Mouse (Mus musculus) heart, embryonic 15.5 days (tissue): ENCODE data around the gene Rnpep. TPM values are rescaled to one million over a fixed set of nuclear protein-coding genes. Genes with fewer than 3 reads are reported as not detected.
A peak's percentile ranks its signal among the peaks of the same experiment; 100 is the strongest.
"Not testable (repeated sequence)": the region's sequence is repeated elsewhere in the genome, so short reads cannot be mapped to it uniquely, and the experiment has no call there.

Source experiments
- ATAC-seq: fragments of 200-750 bp; cut with Nextera tagmentation; replicated peaks from 2 replicates; pipeline ENCODE4 v1.8.0; 2017; ENCODE audit warnings: low read depth, moderate TSS enrichment; ENCODE audit not compliant: insufficient number of reproducible peaks, insufficient read depth, low FRiP score
- H3K27ac ChIP-seq: fragments of 300-500 bp; sonication (generic); 2 replicates; pipeline ENCODE4 v1.5.1; 2015; ENCODE audit warnings: mild to moderate bottlenecking, inconsistent platforms
- H3K27me3 ChIP-seq: fragments of 300-500 bp; sonication (generic); 2 replicates; pipeline ENCODE4 v1.6.1; 2015; ENCODE audit warnings: inconsistent platforms
- H3K36me3 ChIP-seq: fragments of 300-500 bp; sonication (generic); 2 replicates; pipeline ENCODE4 v1.6.1; 2015; ENCODE audit warnings: mild to moderate bottlenecking, inconsistent platforms
- H3K4me1 ChIP-seq: fragments of 300-500 bp; sonication (generic); replicated peaks from 2 replicates; pipeline ENCODE4 v1.6.1; 2015; ENCODE audit warnings: inconsistent platforms
- H3K4me2 ChIP-seq: fragments of 300-500 bp; sonication (generic); 2 replicates; pipeline ENCODE4 v1.6.1; 2015; ENCODE audit warnings: inconsistent platforms, mild to moderate bottlenecking, moderate library complexity
- H3K4me3 ChIP-seq: fragments of 300-500 bp; sonication (generic); 2 replicates; pipeline ENCODE4 v1.5.1; 2015; ENCODE audit warnings: mild to moderate bottlenecking, inconsistent platforms
- H3K9ac ChIP-seq: fragments of 300-500 bp; sonication (generic); 2 replicates; pipeline ENCODE4 v1.6.1; 2015; ENCODE audit warnings: mild to moderate bottlenecking, inconsistent platforms
- H3K9me3 ChIP-seq: fragments of 300-500 bp; sonication (generic); replicated peaks from 2 replicates; pipeline ENCODE4 v1.6.1; 2016; ENCODE audit warnings: inconsistent platforms
- WGBS: fragments of 180-500 bp; shearing (Covaris S2); methylation state at CpG from one replicate; pipeline ENCODE4 v1.1.7; 2015; ENCODE audit warnings: mixed read lengths; 5-methylcytosine and 5-hydroxymethylcytosine counted together
- polyA plus RNA-seq: library from polyadenylated mRNA; unstranded; fragments of >200 nt; fragmentation: Nextera tagmentation; extraction: Ambion mirVana; gene quantifications from 2 replicates; pipeline ENCODE4 v1.2.1, GENCODE M21; 2015

The Rnpep gene
- polyA plus RNA-seq, 1 experiment from 2014 or later = 47.2 TPM

- WGBS = 13% methylated on average over 19 of the region's 19 CpGs
- H3K9me3 ChIP-seq = no peaks in the 10 kb centered on the region
- peaks cover 25% of the 10 kb centered on the region; the same call in 1 of the 2 replicates for H3K27me3 ChIP-seq
- peaks cover 10% of the 10 kb centered on the region; the same call in 1 of the 2 replicates for H3K36me3 ChIP-seq
- peaks cover 19% of the 10 kb centered on the region for H3K4me1 ChIP-seq
- H3K27ac ChIP-seq = peak within 1 kb of the TSS; percentile 61; the same call in 1 of the 2 replicates
- H3K4me2 ChIP-seq = peak within 1 kb of the TSS; percentile 75
- H3K9ac ChIP-seq = peak within 1 kb of the TSS; percentile 45
- peak within 1 kb of the TSS; percentile 40 for H3K4me3 ChIP-seq
- ATAC-seq = peak; percentile 36
Observed at GRCm38 (mm10) chr1:135258380-135259127, 25.3 kb downstream of the Rnpep start, which contains the start of gene Elf3. Gene Elf3, minus strand, starts transcription at chr1:135258568.

DNA sequence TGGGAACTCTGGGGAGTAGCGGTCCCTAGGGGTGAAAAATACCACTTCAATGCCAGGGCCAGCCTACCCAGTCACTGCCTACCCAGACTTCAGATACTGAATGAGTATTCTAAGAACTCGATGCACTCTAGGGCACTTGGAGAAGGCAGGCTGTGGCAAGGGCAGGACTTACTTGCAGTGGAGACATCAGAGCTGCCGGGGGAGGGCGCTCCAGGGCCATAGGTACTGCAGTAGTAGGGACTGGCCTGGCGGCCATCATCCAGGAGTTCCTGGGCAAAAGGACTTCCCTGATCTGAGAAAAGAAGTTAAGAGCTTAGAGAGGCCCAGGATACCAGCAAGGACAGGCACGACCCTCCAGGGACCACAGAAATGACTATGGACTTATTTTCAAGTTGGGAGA, 27.6 kb downstream of the Rnpep start:
- Histone ChIP-seq H3K4me2 (no peak overlapping the region), H3K36me3 (no peaks in the 10 kb centered on the region), H3K9me3 (no peaks in the 10 kb centered on the region), H3K4me3 (no peak overlapping the region), H3K27ac (no peak overlapping the region), H3K27me3 (peaks cover 25% of the 10 kb centered on the region; the same call in 1 of the 2 replicates), H3K4me1 (peaks cover 23% of the 10 kb centered on the region), H3K9ac (no peak overlapping the region)
- WGBS = 76% methylated on average over 6 of the region's 6 CpGs
- no peak for ATAC-seq

DNA sequence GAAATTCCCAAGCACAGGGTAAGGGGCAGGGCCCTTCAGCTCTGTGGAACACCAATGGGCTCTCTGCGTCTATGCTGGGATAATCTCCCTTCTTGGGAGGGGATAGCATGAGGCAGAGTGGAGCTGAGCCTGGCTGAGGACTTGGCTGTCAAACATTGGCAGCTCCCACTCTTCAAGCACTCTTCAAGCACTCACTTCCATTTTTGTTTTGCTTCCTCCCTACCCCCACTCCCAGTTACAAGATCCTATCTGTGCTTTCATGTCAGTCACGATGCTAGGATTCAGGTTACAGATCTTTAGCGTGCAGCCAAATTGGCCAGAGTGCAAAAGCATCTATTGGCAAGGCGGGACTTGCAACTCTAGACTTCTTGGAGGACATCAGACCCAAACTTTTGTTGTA, 31.0 kb downstream of the Rnpep start:
- Histone ChIP-seq H3K9me3 (no peaks in the 10 kb centered on the region), H3K27ac (no peak overlapping the region), H3K4me2 (no peak overlapping the region), H3K9ac (no peak overlapping the region), H3K36me3 (no peaks in the 10 kb centered on the region), H3K4me3 (no peak overlapping the region), H3K27me3 (peaks cover 49% of the 10 kb centered on the region), H3K4me1 (peaks cover 10% of the 10 kb centered on the region)
- ATAC-seq = no peak; the same call in 1 of the 2 replicates
- WGBS = 36% methylated on average over 4 of the region's 4 CpGs

GRCm38 (mm10) chr1:135251405-135251804, 32.5 kb downstream of the Rnpep start:
- no peak overlapping the region for H3K4me3 ChIP-seq
- no peak overlapping the region for H3K27ac ChIP-seq
- no peak overlapping the region for H3K9ac ChIP-seq
- no peaks in the 10 kb centered on the region for H3K36me3 ChIP-seq
- no peaks in the 10 kb centered on the region for H3K9me3 ChIP-seq
- H3K4me1 ChIP-seq = peaks cover 10% of the 10 kb centered on the region
- 76% methylated on average over 8 of the region's 8 CpGs for WGBS
- peaks cover 40% of the 10 kb centered on the region for H3K27me3 ChIP-seq
- no peak overlapping the region for H3K4me2 ChIP-seq
- ATAC-seq = no peak

DNA sequence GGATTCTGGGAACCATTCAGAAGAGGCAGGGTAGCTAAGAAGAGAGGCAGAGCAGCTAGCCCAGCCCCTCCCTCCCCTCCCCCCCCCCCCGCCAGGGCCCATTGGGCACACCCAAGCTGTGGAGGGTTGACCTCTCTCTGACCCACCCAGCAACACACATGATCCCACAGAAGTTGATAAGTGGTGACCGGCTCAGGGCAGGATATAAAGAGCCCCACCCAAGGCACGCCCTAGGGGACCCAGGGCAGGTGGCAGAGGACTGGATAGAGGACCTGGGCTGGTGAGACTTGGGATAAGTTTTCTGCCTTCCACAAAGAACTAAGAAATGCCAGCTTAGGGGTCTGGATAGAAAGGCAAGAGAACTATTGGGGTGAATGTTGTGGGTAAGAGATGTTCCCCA, 33.2 kb downstream of the Rnpep start:
- H3K4me3 ChIP-seq = no peak overlapping the region
- no peak overlapping the region for H3K9ac ChIP-seq
- no peak overlapping the region for H3K4me2 ChIP-seq
- WGBS = 52% methylated on average over 2 of the region's 3 CpGs
- no peak for ATAC-seq
- H3K9me3 ChIP-seq = no peaks in the 10 kb centered on the region
- no peak overlapping the region for H3K27ac ChIP-seq
- peaks cover 37% of the 10 kb centered on the region for H3K27me3 ChIP-seq
- H3K4me1 ChIP-seq = peaks cover 10% of the 10 kb centered on the region
- H3K36me3 ChIP-seq = no peaks in the 10 kb centered on the region

DNA sequence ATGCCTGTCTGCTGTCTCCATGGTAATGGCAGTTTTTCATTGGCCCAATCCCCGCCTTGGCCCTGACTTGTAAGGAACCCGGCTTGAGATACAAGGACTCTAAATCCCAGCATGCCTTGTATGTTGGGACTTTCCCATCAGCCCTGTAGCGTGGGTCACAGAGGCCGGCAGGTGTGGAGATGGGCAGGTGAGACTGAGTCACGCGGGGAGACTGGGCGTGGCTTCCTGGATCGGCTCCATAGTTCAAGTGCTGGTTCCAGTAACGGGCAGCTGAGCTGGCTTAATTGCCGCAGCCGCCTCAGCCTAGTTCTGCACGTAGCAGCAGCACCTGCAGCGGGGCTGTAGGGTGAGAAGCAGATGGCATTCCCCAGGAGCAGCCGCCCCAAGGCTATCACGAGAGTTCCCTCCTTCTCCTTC, 35.4 kb downstream of the Rnpep start:
- no peaks in the 10 kb centered on the region for H3K36me3 ChIP-seq
- no peak for ATAC-seq
- H3K4me1 ChIP-seq = peaks cover 10% of the 10 kb centered on the region
- peak overlapping the region; percentile 24 for H3K4me2 ChIP-seq
- 12% methylated on average over 15 of the region's 15 CpGs for WGBS
- H3K27me3 ChIP-seq = peaks cover 30% of the 10 kb centered on the region
- H3K9me3 ChIP-seq = no peaks in the 10 kb centered on the region
- H3K9ac ChIP-seq = no peak overlapping the region
- H3K27ac ChIP-seq = no peak overlapping the region
- H3K4me3 ChIP-seq = no peak overlapping the region

- 74% methylated on average over 8 of the region's 8 CpGs for WGBS
- ATAC-seq = no peak
- H3K9me3 ChIP-seq = no peaks in the 10 kb centered on the region
- no peak overlapping the region for H3K4me2 ChIP-seq
- no peak overlapping the region for H3K27ac ChIP-seq
- H3K27me3 ChIP-seq = peaks cover 19% of the 10 kb centered on the region
- H3K36me3 ChIP-seq = no peaks in the 10 kb centered on the region
- H3K4me1 ChIP-seq = peaks cover 5% of the 10 kb centered on the region
- H3K4me3 ChIP-seq = no peak overlapping the region
- no peak overlapping the region for H3K9ac ChIP-seq
Observed at GRCm38 (mm10) chr1:135244014-135244413, 39.9 kb downstream of the Rnpep start.

DNA sequence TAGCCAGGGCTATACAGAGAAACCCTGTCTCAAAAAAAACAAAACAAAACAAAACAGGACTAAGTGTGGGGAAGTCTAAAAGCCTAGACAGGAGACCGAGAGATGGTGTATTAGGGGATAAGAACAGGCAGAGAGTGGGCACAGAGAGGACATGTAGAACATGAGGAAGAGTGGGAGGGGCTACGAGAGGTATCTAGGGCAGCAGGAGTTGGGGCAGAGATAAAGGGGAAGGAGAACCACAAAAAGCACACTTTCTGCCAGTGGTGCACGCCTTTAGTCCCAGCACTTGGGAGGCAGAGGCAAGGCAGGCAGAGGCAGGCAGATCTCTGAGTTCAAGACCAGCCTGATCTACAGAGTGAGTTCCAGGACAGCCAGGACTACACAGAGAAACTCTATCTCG, 43.7 kb downstream of the Rnpep start:
- not testable (repeated sequence) for H3K36me3 ChIP-seq, H3K27me3 ChIP-seq
- 74% methylated on average over 4 of the region's 4 CpGs for WGBS

DNA sequence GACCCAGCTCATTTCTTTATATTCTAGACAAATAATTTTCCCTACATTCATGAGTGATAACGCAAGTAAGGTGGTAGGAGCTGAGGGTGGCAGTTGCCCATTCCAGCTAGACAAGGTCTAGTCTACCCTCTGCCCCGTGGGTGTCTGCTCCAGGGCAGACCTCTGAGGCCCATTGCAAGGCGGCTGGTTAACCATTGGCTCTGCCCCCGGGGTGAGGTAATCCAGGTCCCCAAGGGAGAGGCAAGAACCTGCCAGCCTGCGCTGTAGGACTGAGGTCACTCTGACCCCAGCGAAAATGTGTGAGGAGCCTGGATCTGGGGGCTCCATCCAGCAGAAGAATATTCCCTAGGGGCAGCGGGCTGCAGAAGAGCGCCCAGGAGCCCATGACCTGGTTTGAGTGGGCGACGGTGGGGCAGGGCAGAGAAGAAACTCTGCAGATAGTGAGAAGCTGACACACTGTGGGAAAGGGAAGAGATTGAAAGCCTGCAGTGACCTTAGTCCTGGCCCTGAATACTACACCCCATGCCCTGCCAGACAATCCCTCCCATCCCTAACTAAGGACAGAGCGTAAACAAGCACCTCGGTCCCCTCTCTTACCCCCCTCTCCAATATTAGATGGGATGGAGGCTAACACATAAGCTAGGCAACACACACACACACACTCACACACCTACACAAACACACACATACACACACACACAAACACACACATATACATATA, 46.6 kb downstream of the Rnpep start:
- H3K9ac ChIP-seq = no peak overlapping the region
- no peaks in the 10 kb centered on the region for H3K9me3 ChIP-seq
- ATAC-seq = no peak
- no peaks in the 10 kb centered on the region for H3K4me1 ChIP-seq
- 0 out of 2 replicates have a peak, but pooled peaks cover 2% of the 10 kb centered on the region for H3K27me3 ChIP-seq
- H3K4me3 ChIP-seq = no peak overlapping the region
- H3K4me2 ChIP-seq = no peak overlapping the region
- H3K27ac ChIP-seq = no peak overlapping the region
- WGBS = 62% methylated on average over 12 of the region's 12 CpGs
- H3K36me3 ChIP-seq = no peaks in the 10 kb centered on the region

More for the DNA sequence above, 43.7 kb downstream of the Rnpep start:
- not testable (repeated sequence) for H3K4me3 ChIP-seq, H3K9me3 ChIP-seq, H3K4me1 ChIP-seq, ATAC-seq, H3K9ac ChIP-seq, H3K27ac ChIP-seq, H3K4me2 ChIP-seq

GRCm38 (mm10) chr1:135234771-135235170, 49.1 kb downstream of the Rnpep start:
- 85% methylated on average over 12 of the region's 12 CpGs for WGBS
- Histone ChIP-seq H3K4me3 (no peak overlapping the region), H3K4me1 (no peaks in the 10 kb centered on the region), H3K27me3 (no peaks in the 10 kb centered on the region), H3K9me3 (no peaks in the 10 kb centered on the region), H3K27ac (no peak overlapping the region), H3K4me2 (no peak overlapping the region), H3K36me3 (no peaks in the 10 kb centered on the region), H3K9ac (no peak overlapping the region)
- no peak for ATAC-seq

DNA sequence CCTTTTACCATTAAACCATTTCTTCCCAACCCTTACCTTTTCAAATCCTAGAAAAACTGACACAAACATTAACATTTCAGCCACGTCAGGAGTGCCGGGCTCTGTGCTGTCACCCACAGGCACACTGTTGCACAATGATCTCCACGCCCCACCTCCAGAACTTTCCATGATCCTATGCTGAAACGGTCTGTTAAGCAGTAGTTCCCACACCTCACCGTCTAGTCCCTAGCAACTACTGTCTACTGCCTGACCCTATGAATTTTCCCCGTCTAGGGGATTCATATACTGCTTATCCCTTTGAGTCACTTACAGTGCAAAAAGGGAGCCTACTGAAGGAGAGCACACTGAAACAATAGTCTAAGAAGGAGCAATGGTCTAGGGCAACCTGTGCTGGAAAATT, 49.9 kb downstream of the Rnpep start:
- no peaks in the 10 kb centered on the region for H3K9me3 ChIP-seq

More for the DNA sequence above, 49.9 kb downstream of the Rnpep start:
- 85% methylated on average over 6 of the region's 6 CpGs for WGBS
- Histone ChIP-seq H3K4me2 (no peak overlapping the region), H3K4me1 (no peaks in the 10 kb centered on the region), H3K27me3 (no peaks in the 10 kb centered on the region), H3K9ac (no peak overlapping the region), H3K36me3 (no peaks in the 10 kb centered on the region), H3K4me3 (no peak overlapping the region), H3K27ac (no peak overlapping the region)
- no peak for ATAC-seq
